Mouse (Mus musculus) midbrain, embryonic 12.5 days (tissue): Measurements from ENCODE around the gene Vmn1r194. TPM values are rescaled to one million over a fixed set of nuclear protein-coding genes. Genes with fewer than 3 reads are reported as not detected.
A peak's percentile ranks its signal among the peaks of the same experiment; 100 is the strongest.
"Not testable (repeated sequence)": the region's sequence is repeated elsewhere in the genome, so short reads cannot be mapped to it uniquely, and the experiment has no call there.

Source experiments
- ATAC-seq: fragments of 200-750 bp; cut with Nextera tagmentation; 2 replicates; pipeline ENCODE4 v1.8.0; 2017; ENCODE audit warnings: low read depth, moderate TSS enrichment, moderate library complexity; ENCODE audit not compliant: low FRiP score
- H3K27ac ChIP-seq: fragments of 300-500 bp; sonication (generic); replicated peaks from 2 replicates; pipeline ENCODE4 v1.5.1; 2016; ENCODE audit warnings: mild to moderate bottlenecking
- H3K27me3 ChIP-seq: fragments of 300-500 bp; sonication (generic); 2 replicates; pipeline ENCODE4 v1.6.1; 2016; ENCODE audit warnings: mild to moderate bottlenecking
- H3K36me3 ChIP-seq: fragments of 300-500 bp; sonication (generic); 2 replicates; pipeline ENCODE4 v1.6.1; 2016
- H3K4me1 ChIP-seq: fragments of 300-500 bp; sonication (generic); 2 replicates; pipeline ENCODE4 v1.6.1; 2016
- H3K4me2 ChIP-seq: fragments of 300-500 bp; sonication (generic); replicated peaks from 2 replicates; pipeline ENCODE4 v1.6.1; 2016; ENCODE audit warnings: mild to moderate bottlenecking, moderate library complexity
- H3K4me3 ChIP-seq: fragments of 300-500 bp; sonication (generic); 2 replicates; pipeline ENCODE4 v1.5.1; 2016; ENCODE audit warnings: mild to moderate bottlenecking
- H3K9ac ChIP-seq: fragments of 300-500 bp; sonication (generic); replicated peaks from 2 replicates; pipeline ENCODE4 v1.6.1; 2016; ENCODE audit warnings: mild to moderate bottlenecking, moderate library complexity
- H3K9me3 ChIP-seq: fragments of 300-500 bp; sonication (generic); 2 replicates; pipeline ENCODE4 v1.6.1; 2016; ENCODE audit warnings: mild to moderate bottlenecking
- WGBS: fragments of 180-500 bp; shearing (Covaris S2); methylation state at CpG from one replicate; pipeline ENCODE4 v1.1.7; 2016; 5-methylcytosine and 5-hydroxymethylcytosine counted together
- microRNA-seq: library from miRNA; unstranded; fragments of <30 nt; microRNA quantifications from one replicate; pipeline ENCODE4, GENCODE M21; 2017
- polyA plus RNA-seq: library from polyadenylated mRNA; unstranded; fragments of >200 nt; fragmentation: Nextera tagmentation; extraction: Ambion mirVana; gene quantifications from 2 replicates; pipeline ENCODE4 v1.2.1, GENCODE M21; 2016

Vmn1r194 gene
- not detected in 2 replicates for polyA plus RNA-seq

GRCm38 (mm10) chr13:22243915-22244314, at the start of gene Vmn1r194:
TSS of gene Vmn1r194 (plus strand) at chr13:22244215.
- H3K27ac ChIP-seq, result no peak within 1 kb of the TSS
- 73% methylated on average over 1 of the region's 1 CpGs for WGBS
- no peaks in the 10 kb centered on the region for H3K27me3 ChIP-seq
- H3K36me3 ChIP-seq, result no peaks in the 10 kb centered on the region
- H3K9me3 ChIP-seq, result no peaks in the 10 kb centered on the region
- no peaks in the 10 kb centered on the region for H3K4me1 ChIP-seq
- H3K4me3 ChIP-seq, result no peak within 1 kb of the TSS
- no peak within 1 kb of the TSS for H3K4me2 ChIP-seq
- no peak for ATAC-seq
- no peak within 1 kb of the TSS for H3K9ac ChIP-seq

- not testable (repeated sequence) for ATAC-seq, H3K36me3 ChIP-seq
- 80% methylated on average over 1 of the region's 1 CpGs for WGBS
Measured at GRCm38 (mm10) chr13:22223060-22223459, 21.0 kb upstream of the Vmn1r194 start, which contains the start of gene Vmn1r193. TSS of gene Vmn1r193 (minus strand) at chr13:22223160.

GRCm38 (mm10) chr13:22270222-22270621, 26.2 kb downstream of the Vmn1r194 start, which contains the start of gene Vmn1r195:
TSS of gene Vmn1r195 (plus strand) at chr13:22270522.
- H3K36me3 ChIP-seq, H3K9ac ChIP-seq, H3K27ac ChIP-seq, H3K4me2 ChIP-seq, H3K9me3 ChIP-seq, H3K4me3 ChIP-seq, H3K27me3 ChIP-seq, ATAC-seq, H3K4me1 ChIP-seq: not testable (repeated sequence)
- WGBS, result 92% methylated on average over 1 of the region's 1 CpGs

More at GRCm38 (mm10) chr13:22223060-22223459, 21.0 kb upstream of the Vmn1r194 start, which contains the start of gene Vmn1r193:
- H3K4me1 ChIP-seq, H3K27me3 ChIP-seq, H3K27ac ChIP-seq, H3K9ac ChIP-seq, H3K4me3 ChIP-seq, H3K4me2 ChIP-seq, H3K9me3 ChIP-seq: not testable (repeated sequence)

GRCm38 (mm10) chr13:22271721-22272120, 27.7 kb downstream of the Vmn1r194 start:
- 29% methylated on average over 2 of the region's 2 CpGs for WGBS
- no peak overlapping the region for H3K9ac ChIP-seq
- no peaks in the 10 kb centered on the region for H3K9me3 ChIP-seq
- no peaks in the 10 kb centered on the region for H3K27me3 ChIP-seq
- H3K27ac ChIP-seq, result no peak overlapping the region
- H3K36me3 ChIP-seq, result no peaks in the 10 kb centered on the region
- no peak overlapping the region for H3K4me2 ChIP-seq
- no peak overlapping the region for H3K4me3 ChIP-seq
- ATAC-seq, result peak; percentile 54
- no peaks in the 10 kb centered on the region for H3K4me1 ChIP-seq

GRCm38 (mm10) chr13:22284578-22284977, 40.6 kb downstream of the Vmn1r194 start:
- H3K27ac ChIP-seq, result no peak overlapping the region
- H3K4me1 ChIP-seq, result no peaks in the 10 kb centered on the region
- H3K27me3 ChIP-seq, result no peaks in the 10 kb centered on the region
- H3K9me3 ChIP-seq, result no peaks in the 10 kb centered on the region
- no peak for ATAC-seq
- no peak overlapping the region for H3K9ac ChIP-seq
- H3K36me3 ChIP-seq, result no peaks in the 10 kb centered on the region
- 81% methylated on average over 2 of the region's 2 CpGs for WGBS
- H3K4me3 ChIP-seq, result no peak overlapping the region
- no peak overlapping the region for H3K4me2 ChIP-seq

- WGBS, result 80% methylated on average over 2 of the region's 2 CpGs
- Histone ChIP-seq H3K4me1 (no peaks in the 10 kb centered on the region), H3K9ac (no peak within 1 kb of the TSS), H3K27ac (no peak within 1 kb of the TSS), H3K27me3 (no peaks in the 10 kb centered on the region), H3K36me3 (no peaks in the 10 kb centered on the region), H3K9me3 (no peaks in the 10 kb centered on the region), H3K4me3 (no peak within 1 kb of the TSS), H3K4me2 (no peak within 1 kb of the TSS)
- ATAC-seq, result no peak
Measured at GRCm38 (mm10) chr13:22289620-22290019, 45.6 kb downstream of the Vmn1r194 start, which contains the start of gene Vmn1r196. TSS of gene Vmn1r196 (plus strand) at chr13:22289920.

Small RNAs within 50 kb of the gene (microRNA-seq; reads per million reads assigned to microRNA genes)
- gene Gm23282 (not detected), gene Gm25084 (not detected)

Other genes starting within 250 kb of the Vmn1r194 start
- gene Prss16, start 234.5 kb upstream of the Vmn1r194 start, polyA plus RNA-seq, result 0.30 TPM in 1 of 2 replicates, not detected in the other
- 10.1 and 11.3 TPM in 2 replicates for gene Hist1h2ah, start 208.6 kb upstream of the Vmn1r194 start, polyA plus RNA-seq
- 7.2 and 8.1 TPM in 2 replicates for gene Hist1h2bk, start 208.3 kb upstream of the Vmn1r194 start, polyA plus RNA-seq
- gene Hist1h4i, start 202.9 kb upstream of the Vmn1r194 start, polyA plus RNA-seq, result 34.4 and 38.6 TPM in 2 replicates
- 62.2 and 69.7 TPM in 2 replicates for gene Hist1h2ag, start 201.3 kb upstream of the Vmn1r194 start, polyA plus RNA-seq
- 13.1 and 15.4 TPM in 2 replicates for gene Hist1h2bj, start 201.0 kb upstream of the Vmn1r194 start, polyA plus RNA-seq
- gene Vmn1r188, start 159.8 kb upstream of the Vmn1r194 start, polyA plus RNA-seq, result not detected in 2 replicates
- gene Vmn1r189, start 138.4 kb upstream of the Vmn1r194 start, polyA plus RNA-seq, result not detected in 2 replicates
- gene Vmn1r191, start 60.2 kb upstream of the Vmn1r194 start, polyA plus RNA-seq, result not detected in 2 replicates
- gene Vmn1r192, start 53.1 kb upstream of the Vmn1r194 start, polyA plus RNA-seq, result not detected in 2 replicates
- gene Vmn1r193, start 21.1 kb upstream of the Vmn1r194 start, polyA plus RNA-seq, result not detected in 2 replicates
- not detected in 2 replicates for gene Vmn1r195, start 26.3 kb downstream of the Vmn1r194 start, polyA plus RNA-seq
- not detected in 2 replicates for gene Vmn1r196, start 45.7 kb downstream of the Vmn1r194 start, polyA plus RNA-seq
- not detected in 2 replicates for gene Vmn1r197, start 80.4 kb downstream of the Vmn1r194 start, polyA plus RNA-seq
- gene Vmn1r198, start 106.1 kb downstream of the Vmn1r194 start, polyA plus RNA-seq, result not detected in 2 replicates
- gene Vmn1r199, start 135.6 kb downstream of the Vmn1r194 start, polyA plus RNA-seq, result not detected in 2 replicates
- not detected in 2 replicates for gene Vmn1r200, start 146.2 kb downstream of the Vmn1r194 start, polyA plus RNA-seq
- not detected in 2 replicates for gene Vmn1r201, start 227.7 kb downstream of the Vmn1r194 start, polyA plus RNA-seq